Mouse (Mus musculus) liver, adult 2 months (tissue): ENCODE data around the gene Bfsp1.

ENCODE experiments used
- CTCF ChIP-seq: fragments of 200-500 bp; IDR thresholded peaks from 2 replicates; pipeline ENCODE4 v1.5.1; 2011; ENCODE audit warnings: low read depth, low read length, control low read depth
- POLR2A ChIP-seq: fragments of 200-500 bp; IDR thresholded peaks from 2 replicates; pipeline ENCODE4 v1.6.1; 2011; ENCODE audit warnings: low read length, control low read depth; ENCODE audit not compliant: insufficient read depth; ENCODE audit errors: extremely low read depth

- TF ChIP-seq CTCF = no peak
- no peak for TF ChIP-seq POLR2A
Observed at GRCm38 (mm10) chr2:143808789-143809188, 54.2 kb downstream of the Bfsp1 start.
